Mouse (Mus musculus) monocyte, adult 2 months (primary cell): ENCODE data around the gene Cav1.

ENCODE experiments used
- DNase-seq, 2 experiments: peaks; one replicate each; pipeline ENCODE4 v3.0.0; 2022; ENCODE audit warnings: low spot score in 2 of 2, low read depth in 1 of 2

Gene Cav1

DNA sequence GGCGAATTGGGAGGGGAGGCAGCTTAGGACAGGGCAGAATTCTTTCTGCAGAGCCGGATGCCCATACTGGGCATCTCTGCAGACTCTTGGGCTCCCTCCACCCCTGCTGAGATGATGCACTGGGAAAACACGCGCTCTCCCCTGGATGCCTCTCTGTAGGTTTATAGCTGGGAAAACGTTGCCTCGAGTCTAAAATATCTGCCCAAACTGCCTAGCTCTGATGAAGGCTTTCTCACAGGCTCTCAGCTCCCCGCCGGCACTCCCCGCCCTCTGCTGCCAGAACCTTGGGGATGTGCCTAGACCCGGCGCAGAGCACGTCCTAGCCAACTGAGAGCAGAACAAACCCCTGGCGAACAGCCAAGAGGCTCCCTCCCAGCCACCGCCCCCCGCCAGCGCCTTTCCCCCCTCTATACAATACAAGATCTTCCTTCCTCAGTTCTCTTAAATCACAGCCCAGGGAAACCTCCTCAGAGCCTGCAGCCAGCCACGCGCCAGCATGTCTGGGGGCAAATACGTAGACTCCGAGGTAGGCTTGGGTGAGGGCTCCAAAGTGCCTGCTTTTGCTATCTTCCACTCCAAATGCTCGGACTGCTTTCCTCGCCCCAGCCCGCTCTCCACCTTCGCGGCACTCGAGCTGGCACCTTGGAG is at the start of gene Cav1:
TSS of gene Cav1 (plus strand) at position 382 of the 648 bp plus-strand sequence.
- DNase-seq = peak in 1 of 2 experiments; percentile 5

DNA sequence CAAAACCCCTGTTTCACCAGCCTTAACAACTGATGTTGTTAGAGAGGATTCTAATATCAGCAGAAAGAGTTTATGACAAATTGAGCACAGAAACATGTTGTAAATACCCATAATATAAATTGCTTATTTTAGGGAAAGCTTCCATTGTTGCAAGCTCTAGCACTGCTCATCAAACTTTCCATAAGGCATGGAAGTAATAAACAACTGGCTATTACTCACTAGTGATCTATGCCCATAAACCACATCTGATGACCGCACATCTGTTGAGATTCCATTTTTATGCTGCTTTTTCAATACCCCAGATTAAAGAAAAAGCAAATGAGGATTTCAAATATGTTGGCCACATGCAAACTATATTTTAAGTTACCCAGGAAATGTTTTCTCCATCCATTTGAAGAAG is 48.0 kb upstream of the Cav1 start:
- DNase-seq = no peak

- no peak for DNase-seq
Observed at GRCm38 (mm10) chr6:17258911-17259310, 47.2 kb upstream of the Cav1 start.

DNA sequence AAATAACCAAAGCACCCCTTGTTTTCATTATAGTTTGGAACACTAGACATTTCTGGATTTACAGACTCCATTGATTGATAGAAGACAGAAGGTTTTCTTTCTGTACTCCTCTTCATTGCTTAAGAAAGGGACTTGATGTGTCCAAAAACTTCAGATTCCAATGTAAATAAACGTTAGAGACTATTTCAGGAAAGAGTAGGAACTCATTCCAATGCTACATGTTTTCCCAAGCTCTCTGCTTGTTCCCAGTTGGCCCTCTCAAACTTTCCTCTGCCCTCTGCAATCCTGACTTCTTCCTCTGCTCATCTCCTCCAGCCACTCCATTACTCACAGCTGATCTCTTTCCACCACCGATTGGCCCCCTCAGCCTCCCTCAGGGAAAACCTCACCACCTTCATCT is 43.3 kb upstream of the Cav1 start:
- DNase-seq = no peak

- no peak for DNase-seq
Observed at GRCm38 (mm10) chr6:17265043-17265442, 41.1 kb upstream of the Cav1 start.

- DNase-seq = no peak
Observed at GRCm38 (mm10) chr6:17266466-17266865, 39.7 kb upstream of the Cav1 start.

GRCm38 (mm10) chr6:17278366-17278765 is 27.8 kb upstream of the Cav1 start:
- no peak for DNase-seq

- DNase-seq = peak; percentile 10 to 16
Observed at GRCm38 (mm10) chr6:17280939-17281756, 25.0 kb upstream of the Cav1 start, which contains the start of gene Cav2. Gene Cav2 (plus strand): TSS chr6:17281185.

DNA sequence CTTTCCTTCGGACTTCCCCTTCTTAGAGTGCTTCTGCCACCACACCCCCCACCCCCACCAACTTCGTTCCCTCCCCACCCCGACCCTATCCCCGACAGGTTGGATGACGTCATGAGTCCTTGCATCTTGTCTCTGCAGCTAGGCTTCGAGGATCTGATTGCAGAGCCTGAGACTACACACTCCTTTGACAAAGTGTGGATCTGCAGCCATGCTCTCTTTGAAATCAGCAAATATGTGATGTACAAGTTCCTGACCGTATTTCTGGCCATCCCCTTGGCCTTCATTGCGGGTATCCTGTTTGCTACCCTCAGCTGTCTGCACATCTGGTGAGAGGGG is 24.4 kb upstream of the Cav1 start:
- no peak for DNase-seq

- DNase-seq = no peak
Observed at GRCm38 (mm10) chr6:17282159-17282558, 24.0 kb upstream of the Cav1 start.

DNA sequence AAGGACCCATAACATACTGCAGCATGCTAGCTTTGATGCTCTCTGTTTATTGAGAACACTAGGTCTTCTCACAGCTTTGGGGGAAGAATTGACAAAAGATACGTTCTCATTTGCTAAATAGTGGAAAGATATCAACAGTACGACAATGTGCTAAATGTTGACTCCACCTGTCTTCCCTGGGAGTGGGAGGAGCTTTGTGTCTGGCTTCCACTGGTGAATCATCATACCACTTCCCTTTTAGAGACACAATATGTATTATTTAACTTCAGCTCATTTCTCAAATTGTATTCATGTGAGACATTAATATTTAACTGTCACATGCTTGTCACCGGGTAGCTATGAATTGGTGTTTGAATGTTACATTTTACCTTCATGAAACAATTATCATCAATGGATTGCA is 22.3 kb upstream of the Cav1 start:
- peak in 1 of 2 experiments; percentile 4 for DNase-seq

DNA sequence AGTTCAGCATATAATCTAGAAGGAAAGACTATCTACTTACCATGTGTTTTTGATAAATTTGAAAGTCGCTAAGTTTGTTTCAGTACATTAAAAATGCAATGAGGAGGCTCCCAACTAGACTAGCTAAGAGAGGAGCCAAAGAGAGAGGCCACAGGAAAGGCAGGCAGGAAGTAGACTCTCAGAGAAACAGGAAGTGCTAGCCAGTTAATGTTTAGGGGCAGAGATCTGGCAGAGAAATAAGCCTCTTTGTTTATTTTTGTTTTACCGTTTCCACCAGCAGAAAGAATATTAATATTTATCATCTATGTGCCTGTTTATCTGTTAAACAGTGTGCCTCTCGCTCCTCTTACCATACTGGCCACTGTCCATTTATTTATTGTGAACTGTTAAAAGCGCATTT is 19.8 kb upstream of the Cav1 start:
- no peak for DNase-seq

DNA sequence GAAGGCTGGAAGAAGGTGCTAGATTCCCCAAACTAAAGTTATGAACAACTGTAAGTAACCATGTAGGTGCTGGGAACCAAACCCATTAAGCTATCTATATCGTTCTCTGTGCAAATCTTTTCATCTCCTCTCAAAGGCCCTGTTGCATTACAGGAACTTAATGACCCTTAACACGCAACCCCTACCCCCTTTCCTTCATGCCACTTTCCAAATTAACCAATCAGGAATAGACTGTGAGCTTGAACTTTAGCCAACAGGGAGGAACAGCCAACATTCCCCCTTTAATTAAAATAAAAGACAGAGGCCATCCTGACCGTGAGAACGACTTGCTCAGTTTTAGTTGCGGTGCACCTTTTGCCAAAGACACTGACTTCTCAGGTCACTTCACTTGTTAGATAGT is 11.0 kb upstream of the Cav1 start:
- no peak for DNase-seq

- no peak for DNase-seq
Observed at GRCm38 (mm10) chr6:17306602-17307325, 629 bp downstream of the Cav1 start.

DNA sequence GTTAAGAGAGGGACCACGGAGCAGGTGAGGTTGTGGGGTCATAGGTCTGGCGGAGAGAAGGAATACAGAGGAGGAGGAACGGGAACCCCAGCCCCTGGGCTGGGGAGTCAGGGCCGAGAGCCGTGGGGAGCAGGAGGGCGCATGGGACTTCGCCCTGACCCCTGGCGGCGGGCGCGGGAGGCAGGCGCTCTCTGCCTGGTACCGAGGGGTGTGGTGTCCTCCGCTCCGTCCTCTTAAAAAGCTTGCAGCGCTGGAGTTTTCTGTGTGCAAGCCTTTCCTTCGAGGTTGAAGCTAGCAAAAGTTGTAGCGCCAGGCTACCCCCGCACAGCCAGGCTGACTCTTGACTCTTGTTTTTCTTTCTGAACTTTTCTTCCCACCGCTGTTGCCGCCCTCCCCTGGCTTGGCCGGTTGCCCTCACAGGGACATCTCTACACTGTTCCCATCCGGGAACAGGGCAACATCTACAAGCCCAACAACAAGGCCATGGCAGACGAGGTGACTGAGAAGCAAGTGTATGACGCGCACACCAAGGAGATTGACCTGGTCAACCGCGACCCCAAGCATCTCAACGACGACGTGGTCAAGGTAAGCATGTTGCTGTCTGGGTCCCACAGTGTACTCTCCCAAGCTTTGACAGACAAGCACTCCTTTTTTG is 1.5 kb downstream of the Cav1 start:
- peak; percentile 10 to 34 for DNase-seq

DNA sequence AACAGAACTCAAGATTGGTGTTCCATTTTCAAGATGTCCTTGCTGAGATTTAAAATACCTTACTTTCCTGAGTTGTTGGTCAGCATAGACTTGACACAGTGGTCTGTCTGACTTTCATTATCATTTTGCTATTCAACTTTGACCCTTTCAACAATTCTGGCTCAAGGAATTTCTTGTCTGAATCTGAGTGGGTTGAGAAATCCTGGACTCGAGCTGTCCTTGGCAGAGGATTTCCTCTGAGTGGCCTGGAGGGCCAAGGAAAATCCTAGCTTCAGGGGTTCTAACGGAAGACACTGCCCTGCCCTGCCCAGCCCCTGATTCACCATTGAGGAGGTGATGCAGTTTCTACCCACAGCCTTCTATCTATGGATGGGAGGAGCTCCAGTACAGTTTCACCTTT is 2.5 kb downstream of the Cav1 start:
- DNase-seq = no peak

GRCm38 (mm10) chr6:17309260-17309659 is 3.1 kb downstream of the Cav1 start:
- no peak for DNase-seq

GRCm38 (mm10) chr6:17314241-17314640 is 8.1 kb downstream of the Cav1 start:
- no peak for DNase-seq

- no peak for DNase-seq
Observed at GRCm38 (mm10) chr6:17314659-17315616, 8.8 kb downstream of the Cav1 start.
